Mouse (Mus musculus) heart, embryonic 14.5 days (tissue): Measurements from ENCODE around the gene Cela1. TPM values are rescaled to one million over a fixed set of nuclear protein-coding genes. Genes with fewer than 3 reads are reported as not detected.

Experiments
- ATAC-seq: fragments of 200-750 bp; cut with Nextera tagmentation; 2 replicates; pipeline ENCODE4 v1.8.0; 2017; ENCODE audit warnings: low read depth, moderate TSS enrichment; ENCODE audit not compliant: insufficient number of reproducible peaks, insufficient read depth, low FRiP score
- H3K27ac ChIP-seq, 2 experiments: fragments of 200-500 bp in 1 of 2; fragments of 300-500 bp in 1 of 2; sonication (generic) in 1 of 2; replicated peaks in 1 of 2; 2 replicates each; pipeline ENCODE4 v1.5.1; 2012 to 2014; ENCODE audit warnings: low read depth in 2 of 2, low read length in 2 of 2, control low read depth in 1 of 2, mild to moderate bottlenecking in 1 of 2, mixed read lengths in 1 of 2; ENCODE audit not compliant: control insufficient read depth in 1 of 2, insufficient read depth in 1 of 2
- H3K27me3 ChIP-seq: fragments of 300-500 bp; sonication (generic); 2 replicates; pipeline ENCODE4 v1.6.1; 2014; ENCODE audit warnings: mild to moderate bottlenecking, low read length, control low read depth; ENCODE audit not compliant: control insufficient read depth, insufficient read depth
- H3K36me3 ChIP-seq: fragments of 300-500 bp; sonication (generic); 2 replicates; pipeline ENCODE4 v1.6.1; 2014; ENCODE audit warnings: mild to moderate bottlenecking, control low read depth, low read length, mixed read lengths; ENCODE audit not compliant: control insufficient read depth, insufficient read depth
- H3K4me1 ChIP-seq, 2 experiments: fragments of 200-500 bp in 1 of 2; fragments of 300-500 bp in 1 of 2; sonication (generic) in 1 of 2; 2 replicates each; pipeline ENCODE4 v1.6.1; 2012 to 2014; ENCODE audit warnings: low read length in 2 of 2, control low read depth in 1 of 2, mixed read lengths in 1 of 2; ENCODE audit not compliant: control insufficient read depth in 2 of 2, insufficient read depth in 2 of 2
- H3K4me2 ChIP-seq: fragments of 300-500 bp; sonication (generic); 2 replicates; pipeline ENCODE4 v1.6.1; 2014; ENCODE audit warnings: mild to moderate bottlenecking, low read length
- H3K4me3 ChIP-seq, 2 experiments: fragments of 200-500 bp in 1 of 2; fragments of 300-500 bp in 1 of 2; sonication (generic) in 1 of 2; 2 replicates each; pipeline ENCODE4 v1.5.1; 2012 to 2014; ENCODE audit warnings: low read length in 2 of 2, mild to moderate bottlenecking in 2 of 2, control low read depth in 1 of 2, low read depth in 1 of 2, moderate library complexity in 1 of 2; ENCODE audit not compliant: control insufficient read depth in 1 of 2, insufficient read depth in 1 of 2
- H3K9ac ChIP-seq: fragments of 300-500 bp; sonication (generic); 2 replicates; pipeline ENCODE4 v1.6.1; 2014; ENCODE audit warnings: mild to moderate bottlenecking, low read length
- H3K9me3 ChIP-seq: fragments of 300-500 bp; sonication (generic); 2 replicates; pipeline ENCODE4 v1.6.1; 2016; ENCODE audit warnings: low read length, control low read depth; ENCODE audit not compliant: control insufficient read depth
- WGBS: fragments of 180-500 bp; shearing (Covaris S2); extraction: QIAGEN DNeasy Blood & Tissue Kit; methylation state at CpG from one replicate; pipeline ENCODE4 v1.1.7; 2014; 5-methylcytosine and 5-hydroxymethylcytosine counted together
- polyA plus RNA-seq: library from polyadenylated mRNA; unstranded; fragments of >200 nt; fragmentation: Nextera tagmentation; extraction: Ambion mirVana; gene quantifications from 2 replicates; pipeline ENCODE4 v1.2.1, GENCODE M21; 2014

Gene Cela1
- polyA plus RNA-seq, 1 experiment from 2014 or later, result 1.1 TPM

GRCm38 (mm10) chr15:100680381-100680780 lies 7.3 kb downstream of the Cela1 start:
- Histone ChIP-seq H3K9ac (no peak overlapping the region), H3K9me3 (no peaks in the 10 kb centered on the region), H3K27me3 (no peaks in the 10 kb centered on the region), H3K27ac (no peak overlapping the region), H3K4me1 (peaks cover 0 to 3% of the 10 kb centered on the region in 2 experiments; a peak in 2 of 4 replicates), H3K4me2 (no peak overlapping the region), H3K4me3 (no peak overlapping the region), H3K36me3 (no peaks in the 10 kb centered on the region)
- ATAC-seq, result no peak
- 45% methylated on average over 3 of the region's 3 CpGs for WGBS

- no peak for ATAC-seq
- H3K9me3 ChIP-seq, result no peaks in the 10 kb centered on the region
Measured at GRCm38 (mm10) chr15:100679005-100679404, 8.7 kb downstream of the Cela1 start.

GRCm38 (mm10) chr15:100678581-100678980 lies 9.1 kb downstream of the Cela1 start:
- no peak overlapping the region for H3K4me3 ChIP-seq
- peaks cover 6 to 13% of the 10 kb centered on the region in 2 experiments for H3K4me1 ChIP-seq
- no peak overlapping the region for H3K27ac ChIP-seq
- no peak for ATAC-seq
- no peaks in the 10 kb centered on the region for H3K27me3 ChIP-seq
- no peaks in the 10 kb centered on the region for H3K36me3 ChIP-seq
- 79% methylated on average over 12 of the region's 12 CpGs for WGBS
- no peaks in the 10 kb centered on the region for H3K9me3 ChIP-seq
- H3K9ac ChIP-seq, result no peak overlapping the region
- no peak overlapping the region for H3K4me2 ChIP-seq

More at GRCm38 (mm10) chr15:100679005-100679404, 8.7 kb downstream of the Cela1 start:
- no peaks in the 10 kb centered on the region for H3K27me3 ChIP-seq
- WGBS, result 91% methylated on average over 14 of the region's 14 CpGs
- peaks cover 5 to 9% of the 10 kb centered on the region in 2 experiments for H3K4me1 ChIP-seq
- no peaks in the 10 kb centered on the region for H3K36me3 ChIP-seq
- no peak overlapping the region for H3K9ac ChIP-seq
- H3K27ac ChIP-seq, result no peak overlapping the region
- H3K4me2 ChIP-seq, result no peak overlapping the region
- H3K4me3 ChIP-seq, result no peak overlapping the region

GRCm38 (mm10) chr15:100677675-100678074 lies 10.0 kb downstream of the Cela1 start:
- 84% methylated on average over 8 of the region's 8 CpGs for WGBS
- H3K4me2 ChIP-seq, result no peak overlapping the region
- peaks cover 9 to 17% of the 10 kb centered on the region in 2 experiments for H3K4me1 ChIP-seq
- no peak overlapping the region for H3K4me3 ChIP-seq
- H3K36me3 ChIP-seq, result no peaks in the 10 kb centered on the region
- H3K9me3 ChIP-seq, result no peaks in the 10 kb centered on the region
- H3K27ac ChIP-seq, result no peak overlapping the region
- no peak for ATAC-seq
- H3K9ac ChIP-seq, result no peak overlapping the region
- no peaks in the 10 kb centered on the region for H3K27me3 ChIP-seq

- ATAC-seq, result no peak
- Histone ChIP-seq H3K9ac (no peak overlapping the region), H3K27me3 (no peaks in the 10 kb centered on the region), H3K9me3 (no peaks in the 10 kb centered on the region), H3K4me3 (no peak overlapping the region), H3K36me3 (no peaks in the 10 kb centered on the region), H3K27ac (no peak overlapping the region), H3K4me1 (peaks cover 9 to 17% of the 10 kb centered on the region in 2 experiments), H3K4me2 (no peak overlapping the region)
- 89% methylated on average over 1 of the region's 1 CpGs for WGBS
Measured at GRCm38 (mm10) chr15:100676521-100676920, 11.2 kb downstream of the Cela1 start.

GRCm38 (mm10) chr15:100675486-100675885 lies 12.2 kb downstream of the Cela1 start:
- Histone ChIP-seq H3K9ac (no peak overlapping the region), H3K27me3 (no peaks in the 10 kb centered on the region), H3K4me3 (no peak overlapping the region), H3K4me1 (peaks cover 9 to 17% of the 10 kb centered on the region in 2 experiments), H3K4me2 (no peak overlapping the region), H3K9me3 (no peaks in the 10 kb centered on the region), H3K36me3 (no peaks in the 10 kb centered on the region), H3K27ac (no peak overlapping the region)
- no peak for ATAC-seq
- WGBS, result 36% methylated on average over 3 of the region's 3 CpGs

GRCm38 (mm10) chr15:100674566-100674965 lies 13.2 kb downstream of the Cela1 start:
- peak overlapping the region; percentile 30 to 62; a peak in 3 of 4 replicates for H3K27ac ChIP-seq
- no peak for ATAC-seq
- no peaks in the 10 kb centered on the region for H3K27me3 ChIP-seq
- H3K4me3 ChIP-seq, result no peak overlapping the region
- H3K4me2 ChIP-seq, result no peak overlapping the region
- H3K36me3 ChIP-seq, result no peaks in the 10 kb centered on the region
- no peak overlapping the region for H3K9ac ChIP-seq
- WGBS, result 83% methylated on average over 10 of the region's 10 CpGs
- no peaks in the 10 kb centered on the region for H3K9me3 ChIP-seq
- H3K4me1 ChIP-seq, result peaks cover 9 to 17% of the 10 kb centered on the region in 2 experiments
